Mouse (Mus musculus) embryonic stem cell, embryonic (primary cell): ENCODE results near the gene Prdm1.

Experiments used
- CTCF ChIA-PET, 4 experiments: fragments of 300-600 bp in 2 of 4; fragments of 350-600 bp in 2 of 4; sonication (Branson Sonifier 250); formaldehyde crosslinking; loops; one replicate each; lab custom pipeline; 2022; ENCODE audit warnings: inconsistent platforms in 2 of 4; lab: Charles Lee
- POLR2A ChIA-PET, 4 experiments: fragments of 300-600 bp in 2 of 4; fragments of 350-600 bp in 2 of 4; sonication (Branson Sonifier 250); formaldehyde crosslinking; loops; one replicate each; lab custom pipeline; 2022; ENCODE audit warnings: antibody characterized with exemption in 4 of 4, inconsistent platforms in 1 of 4; lab: Charles Lee

Prdm1 gene

DNA sequence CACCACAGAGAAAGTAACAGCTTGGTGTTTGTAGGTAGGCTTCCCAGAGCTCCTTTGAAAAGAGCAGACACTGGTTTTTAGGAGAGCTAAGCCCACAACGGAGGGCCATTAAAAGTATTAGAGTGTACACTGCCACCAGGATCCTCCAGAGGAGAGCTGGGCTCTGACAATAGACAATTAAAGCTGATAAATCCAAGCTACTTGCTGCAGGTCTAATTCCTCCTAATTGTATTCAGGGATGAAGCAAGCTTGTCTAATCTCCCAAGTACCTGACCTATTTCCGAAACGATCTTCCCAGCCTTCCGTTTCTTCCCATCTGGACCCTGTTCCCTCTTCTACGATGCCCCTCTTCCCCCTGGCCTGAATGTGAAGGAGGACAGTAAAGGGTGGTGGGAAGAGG is 63.7 kb downstream of the Prdm1 start:
- CTCF ChIA-PET: no interaction called here
- POLR2A ChIA-PET: interaction anchor here in 2 of 4 experiments (0.6 to 2.0 kb wide), 7 partner anchors 17 to 235 kb away, joined by 3 to 7 read pairs (median 5); no protein-coding TSS in a partner anchor

DNA sequence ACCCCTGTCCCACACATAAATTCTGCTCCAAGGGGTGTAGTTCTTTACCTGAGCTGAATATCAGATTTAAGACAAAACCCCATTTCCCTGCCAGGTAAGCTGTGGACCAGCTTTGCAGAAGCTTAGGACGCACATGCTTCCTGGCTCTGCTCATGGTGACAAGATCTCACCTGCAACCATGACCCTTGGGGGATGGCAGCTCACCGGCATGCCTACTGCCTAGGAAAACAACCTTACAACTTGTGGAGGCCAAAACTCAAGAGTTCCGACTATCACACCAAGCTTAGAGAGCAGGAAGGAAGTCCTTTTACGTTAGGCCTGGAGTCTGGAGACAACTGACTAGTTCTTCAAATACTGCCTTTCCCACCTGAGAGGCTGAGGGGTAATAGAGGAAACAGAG is 64.4 kb downstream of the Prdm1 start:
- ChIA-PET CTCF (no interaction called here), POLR2A (interaction anchor here in 2 of 4 experiments (1.1 to 2.0 kb wide), 7 partner anchors 17 to 236 kb away, joined by 3 to 7 read pairs (median 5); no protein-coding TSS in a partner anchor)

DNA sequence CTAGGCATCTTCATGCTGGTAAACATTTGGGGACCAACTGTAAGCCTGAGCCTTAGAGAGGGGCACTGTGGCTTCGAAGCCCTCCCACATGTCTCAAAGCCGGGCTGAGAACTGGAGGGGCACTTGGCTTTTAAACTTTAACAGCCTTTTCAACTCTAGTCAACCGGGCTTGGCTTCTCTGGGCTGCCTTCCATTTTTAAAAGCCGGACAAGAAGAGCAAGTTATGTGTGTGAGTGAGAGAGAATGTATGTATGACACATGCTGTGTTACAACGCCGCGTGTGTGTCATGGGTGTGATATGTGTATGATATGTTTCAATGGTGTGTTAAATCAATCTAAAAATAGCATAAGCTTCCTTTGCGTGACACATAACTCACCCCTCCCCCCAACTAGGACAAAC is 66.0 kb downstream of the Prdm1 start:
- POLR2A ChIA-PET: interaction anchor here in 1 of 4 experiments (0.9 to 6.8 kb wide), 6 partner anchors 16 to 73 kb away, joined by 3 to 75 read pairs (median 4); no protein-coding TSS in a partner anchor
- CTCF ChIA-PET: interaction anchor here in 2 of 4 experiments (1.0 to 1.1 kb wide), 2 partner anchors 10 to 72 kb away, joined by 3 read pairs; no protein-coding TSS in a partner anchor

DNA sequence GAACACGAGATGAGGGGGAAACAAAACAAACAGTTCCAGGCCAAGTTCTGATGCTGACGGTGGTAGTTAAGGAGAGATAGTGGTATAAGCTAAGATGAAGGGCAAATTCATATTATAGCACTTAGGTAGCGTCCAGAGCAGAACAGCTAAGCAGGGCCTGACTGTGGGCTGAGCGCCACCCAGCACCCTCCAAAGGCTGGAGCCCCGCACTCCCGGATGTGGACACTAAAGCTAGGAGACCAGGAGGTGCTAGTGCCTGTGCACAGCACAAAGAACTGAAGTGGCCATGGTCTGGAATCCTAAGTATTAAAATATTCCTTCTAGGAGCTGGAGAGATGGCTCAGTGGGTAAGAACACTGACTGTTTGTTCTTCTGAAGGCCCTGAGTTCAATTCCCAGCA is 67.2 kb downstream of the Prdm1 start:
- CTCF ChIA-PET: interaction anchor here in 3 of 4 experiments (0.6 to 1.7 kb wide), 7 partner anchors 11 to 540 kb away, joined by 3 to 6 read pairs (median 4); no protein-coding TSS in a partner anchor
- POLR2A ChIA-PET: interaction anchor here in 3 of 4 experiments (0.5 to 6.8 kb wide), 14 partner anchors 13 to 446 kb away, joined by 3 to 75 read pairs (median 3); no protein-coding TSS in a partner anchor

DNA sequence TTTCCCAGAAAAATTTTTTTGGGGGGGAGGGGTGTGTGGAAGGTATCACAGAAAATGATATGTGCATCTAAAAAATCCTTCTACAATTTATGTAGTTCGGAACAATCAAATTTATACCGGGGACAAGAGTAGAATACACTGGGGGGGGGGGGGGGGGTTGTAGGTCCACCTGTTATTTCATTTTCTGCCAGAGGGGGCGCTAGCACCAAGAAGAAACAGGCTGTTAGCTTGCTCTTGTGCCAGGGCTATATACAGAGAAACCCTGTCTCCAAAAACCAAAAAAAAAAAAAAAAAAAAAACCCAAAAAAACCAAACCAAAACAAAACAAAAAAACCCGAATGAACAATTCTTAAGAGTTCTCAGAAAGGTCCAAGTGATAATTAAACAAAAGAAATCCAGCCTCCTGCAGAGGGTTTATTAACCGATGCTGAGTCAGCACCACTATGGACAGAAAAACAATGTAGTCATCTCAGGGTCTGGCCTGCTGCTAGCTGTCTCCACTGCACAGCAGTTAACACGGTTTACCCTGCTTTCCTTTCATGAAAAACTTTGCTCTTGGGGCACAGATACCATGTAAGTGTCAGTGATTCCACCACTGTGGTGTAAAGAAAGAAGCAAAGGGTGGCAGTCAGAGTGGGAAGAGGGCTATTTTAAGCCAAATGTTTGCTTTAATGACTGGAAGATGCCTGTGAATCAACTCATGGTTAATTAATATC is 68.0 kb downstream of the Prdm1 start:
- ChIA-PET CTCF (interaction anchor here (0.6 to 2.0 kb wide), 23 partner anchors 9 to 1340 kb away, joined by 3 to 14 read pairs (median 4); no protein-coding TSS in a partner anchor), POLR2A (interaction anchor here (0.5 to 6.8 kb wide), 17 partner anchors 8 to 624 kb away, joined by 3 to 75 read pairs (median 4); no protein-coding TSS in a partner anchor)

DNA sequence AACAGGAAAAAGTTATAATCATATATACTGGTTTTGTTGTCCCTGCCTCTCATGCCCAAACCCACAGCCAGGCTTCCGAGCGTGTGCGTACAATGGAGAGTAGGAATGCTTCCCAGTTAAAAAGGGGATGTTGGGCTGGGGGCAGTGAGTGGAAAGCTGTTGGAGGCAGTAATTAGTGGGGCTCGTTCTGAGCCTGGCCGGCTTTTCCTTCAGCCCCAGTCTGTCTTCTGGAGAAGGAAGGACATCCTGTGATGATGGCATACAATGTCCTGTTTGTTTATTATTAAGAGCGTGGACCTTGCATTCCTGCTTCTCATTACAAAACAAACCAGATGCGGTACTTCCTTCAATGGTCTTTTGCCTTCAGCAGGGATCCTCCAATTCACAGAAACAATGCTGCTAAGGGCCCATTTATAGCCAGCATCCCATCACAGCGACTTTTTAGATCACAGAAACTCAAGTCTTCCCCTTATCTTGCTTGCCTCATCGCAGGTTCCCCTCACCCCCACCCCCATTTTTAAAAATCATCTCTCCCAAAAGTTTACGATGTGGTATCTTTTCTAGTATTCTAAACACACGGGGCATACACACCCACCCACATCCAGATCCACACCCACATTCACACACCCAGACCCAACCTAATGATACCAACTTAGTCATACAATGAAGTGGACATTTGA is 68.8 kb downstream of the Prdm1 start:
- ChIA-PET POLR2A (interaction anchor here (0.5 to 6.8 kb wide), 26 partner anchors 9 to 625 kb away, joined by 3 to 75 read pairs (median 3); no protein-coding TSS in a partner anchor), CTCF (interaction anchor here in 3 of 4 experiments (0.6 to 2.0 kb wide), 12 partner anchors 9 to 541 kb away, joined by 3 to 7 read pairs (median 4); no protein-coding TSS in a partner anchor)

DNA sequence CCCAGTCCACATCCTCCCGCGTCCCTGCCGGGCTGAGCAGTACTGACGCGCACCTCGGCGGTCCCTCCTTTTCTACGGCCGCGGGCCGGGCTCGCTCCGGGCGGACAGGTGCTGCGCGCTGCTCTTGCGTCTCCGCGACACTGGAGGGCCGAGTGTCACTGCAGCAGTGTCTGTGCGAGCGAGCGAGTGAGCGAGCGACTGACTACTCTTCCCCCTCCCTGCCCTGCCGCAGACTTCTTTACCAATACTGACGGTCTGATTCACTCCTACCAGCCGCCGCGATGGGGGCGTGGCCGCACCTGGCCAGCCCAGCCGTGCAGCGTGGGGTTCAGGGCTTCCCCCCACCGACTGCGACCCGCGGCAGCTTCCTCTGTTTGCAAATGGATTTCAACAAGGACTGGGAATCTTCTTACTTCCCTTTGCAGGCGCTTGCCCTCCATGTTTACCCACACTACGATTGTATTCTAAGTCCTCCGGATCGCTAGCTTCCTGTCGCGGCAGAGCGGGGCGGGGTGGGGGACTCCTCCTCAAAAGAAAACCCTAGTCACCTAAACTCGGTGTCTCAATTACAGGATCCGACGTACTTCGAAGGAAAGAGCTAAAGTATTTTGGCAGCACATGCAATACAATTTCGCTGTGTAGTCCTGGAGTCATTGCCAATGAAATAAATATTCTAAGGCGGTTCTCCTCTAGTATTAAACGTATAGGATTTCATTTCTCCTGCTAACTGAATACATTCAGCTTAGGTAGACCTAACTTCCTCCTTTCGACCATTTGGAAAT is 69.6 kb downstream of the Prdm1 start:
- ChIA-PET CTCF (interaction anchor here in 3 of 4 experiments (0.7 to 2.0 kb wide), 4 partner anchors 14 to 94 kb away, joined by 3 to 5 read pairs (median 4); no protein-coding TSS in a partner anchor), POLR2A (interaction anchor here in 3 of 4 experiments (0.5 to 7.4 kb wide), 23 partner anchors 10 to 103 kb away, joined by 3 to 75 read pairs (median 3); no protein-coding TSS in a partner anchor)

DNA sequence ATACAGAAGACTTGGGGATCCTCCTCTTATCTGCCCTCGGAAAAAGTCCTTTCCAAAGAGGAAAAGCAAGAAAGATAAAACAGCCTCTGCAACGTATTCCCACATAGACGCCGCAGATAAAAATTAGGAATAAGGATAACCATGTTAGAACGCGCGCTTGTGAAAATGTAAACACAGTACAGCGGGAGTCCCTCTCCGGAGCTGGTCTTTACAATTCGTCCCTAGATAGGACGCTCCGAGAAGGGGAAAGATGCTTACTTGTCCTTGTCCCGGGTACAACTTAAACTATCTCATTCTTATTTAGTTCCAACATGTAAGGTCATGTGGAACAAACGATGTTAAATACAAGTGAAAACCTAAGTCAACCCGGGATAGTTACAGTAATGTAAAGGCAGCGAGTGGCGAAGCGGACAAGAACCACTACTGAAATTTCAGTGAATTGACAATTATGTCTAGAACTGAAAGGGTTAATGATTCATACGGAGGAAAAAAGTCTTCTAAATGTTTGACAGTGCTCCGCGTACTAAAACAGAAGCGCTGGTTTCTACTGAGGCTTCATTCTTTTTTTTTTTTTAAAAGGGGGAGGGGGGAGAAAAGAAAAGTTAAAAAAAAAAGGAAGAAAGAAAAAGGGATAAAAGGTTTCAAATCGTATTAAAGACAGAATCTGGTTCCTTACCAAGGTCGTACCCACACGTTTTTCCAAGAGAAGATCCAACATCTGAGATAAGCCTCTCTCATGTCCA is 70.3 kb downstream of the Prdm1 start:
- POLR2A ChIA-PET: interaction anchor here in 3 of 4 experiments (0.5 to 7.4 kb wide), 25 partner anchors 10 to 143 kb away, joined by 3 to 75 read pairs (median 4); no protein-coding TSS in a partner anchor
- CTCF ChIA-PET: interaction anchor here in 2 of 4 experiments (0.5 to 2.0 kb wide), 3 partner anchors 12 to 21 kb away, joined by 3 to 5 read pairs (median 4); no protein-coding TSS in a partner anchor

DNA sequence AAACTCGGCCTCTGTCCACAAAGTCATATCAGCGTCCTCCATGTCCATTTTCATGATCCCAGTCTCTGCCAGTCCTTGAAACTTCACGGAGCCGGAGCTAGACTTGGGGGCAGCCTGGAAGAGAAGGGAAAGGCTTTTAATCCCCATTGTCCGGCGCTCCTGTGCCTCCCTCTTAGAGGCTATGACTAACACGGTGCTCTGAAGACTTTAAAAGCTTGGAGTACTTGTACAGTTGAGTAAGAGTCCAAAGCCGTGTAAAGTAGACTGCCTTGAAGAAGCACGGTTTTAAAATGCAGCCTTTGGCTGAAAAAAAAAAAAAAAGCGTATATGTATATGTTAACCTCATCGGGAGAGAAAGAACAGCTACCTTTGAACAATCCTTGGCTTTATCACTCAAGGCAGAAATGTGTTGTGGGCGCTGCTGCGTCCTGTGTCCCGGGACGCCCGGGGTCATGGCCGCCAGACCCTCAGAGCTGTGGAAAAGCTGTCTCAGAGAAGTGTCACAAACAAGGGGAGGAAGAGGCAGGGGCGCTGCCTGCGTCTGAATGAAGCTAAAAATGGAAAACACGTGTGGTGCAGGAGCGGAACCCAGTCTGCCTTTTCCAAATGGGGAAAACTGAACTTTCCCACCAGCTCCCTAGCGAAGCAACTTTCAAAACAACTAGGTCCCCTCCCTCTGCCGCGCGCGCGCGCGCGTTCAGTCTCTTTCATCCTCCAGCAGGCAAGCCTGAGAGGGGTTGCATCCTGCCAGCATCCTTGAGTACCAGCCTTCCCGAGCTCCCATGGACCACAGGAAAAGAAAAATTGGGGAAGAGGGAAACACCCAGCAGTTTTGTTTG is 71.3 kb downstream of the Prdm1 start:
- POLR2A ChIA-PET: interaction anchor here (0.6 to 7.4 kb wide), 24 partner anchors 9 to 356 kb away, joined by 3 to 75 read pairs (median 4); no protein-coding TSS in a partner anchor
- CTCF ChIA-PET: interaction anchor here (0.5 to 1.3 kb wide), 5 partner anchors 11 to 546 kb away, joined by 3 to 7 read pairs (median 3); no protein-coding TSS in a partner anchor

DNA sequence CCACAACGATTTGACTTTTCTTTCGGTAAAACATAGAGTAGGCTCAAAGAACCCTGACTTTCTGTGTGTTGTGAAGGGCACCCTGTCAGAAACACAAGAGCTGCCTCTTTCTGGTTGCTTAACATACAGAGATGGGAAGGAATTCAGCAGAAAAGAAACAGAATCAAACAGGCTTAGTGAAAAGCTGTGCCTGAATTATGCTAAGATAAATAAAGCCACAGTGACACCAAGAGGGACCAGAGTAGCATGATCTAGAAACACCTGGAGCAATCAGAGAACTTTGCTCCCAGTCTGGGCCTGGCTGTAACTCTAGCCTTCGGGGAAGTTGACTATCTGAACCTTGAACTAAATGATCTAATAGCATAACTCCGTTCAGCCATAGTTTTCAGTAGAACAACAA is 73.5 kb downstream of the Prdm1 start:
- ChIA-PET CTCF (no interaction called here), POLR2A (interaction anchor here in 3 of 4 experiments (0.5 to 7.4 kb wide), 9 partner anchors 9 to 276 kb away, joined by 3 to 44 read pairs (median 6); no protein-coding TSS in a partner anchor)

DNA sequence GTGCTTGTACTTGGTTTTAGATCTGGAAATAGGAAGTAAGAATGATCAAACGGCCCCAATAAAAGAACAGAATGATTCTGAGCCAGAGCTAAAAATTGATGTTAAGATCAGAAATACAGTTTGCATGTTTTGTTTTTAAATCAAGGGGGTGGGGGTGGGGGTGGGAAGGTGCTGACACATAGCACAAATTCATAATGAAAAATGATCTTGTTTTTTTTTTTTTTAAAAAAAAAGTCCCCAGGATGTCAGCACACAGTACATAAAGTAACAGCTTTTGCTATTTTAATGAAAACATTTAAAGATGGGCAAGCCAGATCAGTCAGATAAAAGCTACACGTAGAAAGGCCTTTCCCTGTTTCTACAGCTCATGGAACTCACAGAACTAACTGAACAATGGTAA is 74.2 kb downstream of the Prdm1 start:
- ChIA-PET CTCF (interaction anchor here in 1 of 4 experiments (0.6 to 0.7 kb wide), 2 partner anchors 14 to 83 kb away, joined by 6 to 12 read pairs; no protein-coding TSS in a partner anchor), POLR2A (interaction anchor here in 3 of 4 experiments (0.6 to 7.4 kb wide), 8 partner anchors 9 to 275 kb away, joined by 3 to 44 read pairs (median 7); no protein-coding TSS in a partner anchor)

DNA sequence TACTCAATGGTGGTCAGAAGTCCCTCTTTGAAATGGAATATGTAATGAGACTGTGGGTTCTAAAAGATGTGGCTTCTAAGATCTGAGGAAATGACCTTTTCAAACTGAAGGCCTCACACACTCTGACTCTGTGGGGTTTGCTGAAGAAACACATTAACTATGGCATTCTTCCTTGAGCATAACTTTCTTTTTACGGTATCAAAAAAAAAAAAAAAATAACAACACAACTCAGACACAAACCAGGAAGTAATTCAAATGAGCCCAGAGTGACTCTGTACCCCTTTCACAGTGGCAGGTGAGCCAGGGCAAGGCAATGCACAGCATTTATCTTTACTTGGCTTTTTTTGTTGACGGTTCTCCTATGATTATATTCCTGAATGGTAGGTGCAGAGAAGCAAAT is 77.5 kb downstream of the Prdm1 start:
- ChIA-PET CTCF (interaction anchor here in 1 of 4 experiments (1.3 kb wide), 1 partner anchor 10 kb away, joined by 5 read pairs; no protein-coding TSS in a partner anchor), POLR2A (interaction anchor here in 3 of 4 experiments (0.6 to 8.9 kb wide), 14 partner anchors 10 to 545 kb away, joined by 3 to 70 read pairs (median 5); no protein-coding TSS in a partner anchor)

DNA sequence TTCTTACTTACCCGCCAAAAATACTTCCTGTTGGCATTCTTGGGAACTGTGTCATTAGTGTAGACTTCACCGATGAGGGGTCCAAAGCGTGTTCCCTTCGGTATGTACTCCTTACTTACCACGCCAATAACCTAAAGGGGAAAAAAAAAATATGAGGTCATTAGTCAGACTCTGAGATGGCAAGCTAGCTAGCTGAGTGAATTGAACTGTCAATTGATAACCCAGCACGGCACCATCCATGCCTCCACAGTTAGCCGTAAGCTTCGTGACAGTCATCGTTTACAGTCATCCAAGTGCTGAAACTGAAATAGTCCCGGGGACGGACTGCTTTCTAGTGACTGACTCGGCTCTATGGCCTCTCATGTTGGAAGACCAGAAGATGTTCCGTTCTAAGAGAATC is 78.2 kb downstream of the Prdm1 start:
- ChIA-PET CTCF (interaction anchor here (0.5 to 1.3 kb wide), 6 partner anchors 8 to 867 kb away, joined by 3 to 5 read pairs (median 3); no protein-coding TSS in a partner anchor), POLR2A (interaction anchor here in 3 of 4 experiments (0.5 to 8.9 kb wide), 21 partner anchors 9 to 1030 kb away, joined by 3 to 75 read pairs (median 5); no protein-coding TSS in a partner anchor)

DNA sequence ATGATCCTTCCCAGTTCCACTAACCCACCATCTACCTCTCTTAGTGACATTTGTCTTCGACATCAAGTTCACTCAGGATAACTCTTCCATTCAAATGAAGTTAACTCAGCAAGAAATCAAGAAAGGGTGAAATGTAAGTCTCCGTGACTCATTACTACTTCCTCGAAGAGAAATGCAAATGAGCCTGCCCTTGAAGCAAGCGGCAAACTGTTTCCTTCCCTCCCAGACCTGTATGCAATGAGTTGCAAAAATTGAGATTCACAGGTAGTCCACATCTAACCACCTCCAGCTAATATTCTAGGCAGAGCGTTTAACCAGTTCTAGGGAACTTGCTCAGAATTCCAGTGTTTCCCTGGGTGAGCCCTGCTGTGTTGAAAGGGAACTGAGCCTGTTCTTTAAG is 78.6 kb downstream of the Prdm1 start:
- CTCF ChIA-PET: interaction anchor here (0.5 to 1.3 kb wide), 6 partner anchors 8 to 866 kb away, joined by 3 to 5 read pairs (median 3); no protein-coding TSS in a partner anchor
- POLR2A ChIA-PET: interaction anchor here in 2 of 4 experiments (0.6 to 8.9 kb wide), 16 partner anchors 9 to 1030 kb away, joined by 3 to 75 read pairs (median 6); no protein-coding TSS in a partner anchor

DNA sequence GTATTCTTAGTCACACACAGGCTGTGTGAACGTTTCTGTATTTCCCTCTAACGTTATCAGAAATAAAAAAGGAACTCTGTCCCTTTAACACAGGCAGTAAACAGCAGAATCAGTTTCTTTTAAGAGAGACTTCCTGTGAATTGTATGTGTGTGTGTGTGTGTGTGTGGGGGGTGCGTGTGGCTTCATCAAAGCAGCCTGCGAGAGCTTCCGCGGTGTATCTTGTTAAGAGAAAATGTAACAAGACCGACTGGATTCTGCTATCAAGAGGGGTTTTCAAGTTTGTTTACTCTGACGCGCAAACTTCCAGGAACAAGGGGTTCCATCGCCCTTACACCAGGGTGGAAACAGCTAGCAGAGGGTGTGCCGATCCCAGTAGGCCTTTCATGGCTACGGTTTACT is 80.1 kb downstream of the Prdm1 start:
- POLR2A ChIA-PET: interaction anchor here in 3 of 4 experiments (0.7 to 8.9 kb wide), 12 partner anchors 8 to 81 kb away, joined by 3 to 75 read pairs (median 6); no protein-coding TSS in a partner anchor

More for the DNA sequence above, 80.1 kb downstream of the Prdm1 start:
- CTCF ChIA-PET: no interaction called here
